Mouse (Mus musculus) T-cell, adult 2 months (primary cell): ENCODE measurements at regions not wholly inside any gene's neighbourhood (a gene's known extent, or its start where the extent isn't known, plus 50 kb on each side); places are given as distances from the start of the nearest gene placed in this dataset.
A peak's percentile ranks its signal among the peaks of the same experiment; 100 is the strongest.
"Not testable (repeated sequence)": the region's sequence is repeated elsewhere in the genome, so short reads cannot be mapped to it uniquely, and the experiment has no call there.

ENCODE experiments used
- DNase-seq: peaks from one replicate; pipeline ENCODE4 v3.0.0; 2022; ENCODE audit warnings: low spot score

DNA sequence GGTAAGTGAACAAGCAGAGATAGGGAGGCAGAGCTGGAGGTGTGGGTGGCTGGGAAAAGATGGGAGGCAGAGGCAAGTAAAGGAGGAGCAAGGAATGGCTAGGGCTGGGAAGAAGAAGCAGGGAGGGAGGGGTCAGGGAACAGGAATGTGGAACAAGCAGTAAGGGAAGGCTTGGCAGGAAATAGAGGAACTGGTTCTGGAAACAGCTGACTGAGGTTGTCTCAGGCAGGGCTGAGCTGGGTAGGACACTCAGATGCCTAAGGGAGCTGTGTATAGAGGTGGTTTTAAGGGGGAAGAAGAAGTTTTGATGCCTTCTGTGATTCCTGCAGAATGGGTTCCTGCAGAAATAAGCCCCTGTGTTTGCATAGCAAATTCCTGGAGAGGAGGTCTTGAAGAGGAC, 92.7 kb downstream of the Nucb2 start:
- DNase-seq, result no peak

DNA sequence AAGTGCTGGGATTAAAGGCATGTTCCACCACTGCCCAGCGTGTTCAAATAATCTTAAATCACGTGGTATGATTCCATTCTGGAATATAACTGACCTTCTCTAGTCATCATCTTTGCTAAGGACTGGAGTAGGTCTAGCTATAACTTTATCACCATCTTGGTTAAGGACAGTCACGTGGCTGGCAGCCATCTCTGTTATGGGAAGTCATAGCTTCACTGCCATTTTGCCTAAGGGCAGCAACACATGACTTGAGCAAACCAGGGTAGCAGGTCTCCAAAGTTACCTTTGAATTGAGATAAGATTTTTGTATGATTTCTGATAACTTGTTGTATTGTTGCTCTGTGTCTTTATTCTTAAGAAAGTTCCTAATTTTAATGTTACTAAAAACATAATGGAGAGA, 96.2 kb downstream of the Nucb2 start:
- DNase-seq, result no peak

DNA sequence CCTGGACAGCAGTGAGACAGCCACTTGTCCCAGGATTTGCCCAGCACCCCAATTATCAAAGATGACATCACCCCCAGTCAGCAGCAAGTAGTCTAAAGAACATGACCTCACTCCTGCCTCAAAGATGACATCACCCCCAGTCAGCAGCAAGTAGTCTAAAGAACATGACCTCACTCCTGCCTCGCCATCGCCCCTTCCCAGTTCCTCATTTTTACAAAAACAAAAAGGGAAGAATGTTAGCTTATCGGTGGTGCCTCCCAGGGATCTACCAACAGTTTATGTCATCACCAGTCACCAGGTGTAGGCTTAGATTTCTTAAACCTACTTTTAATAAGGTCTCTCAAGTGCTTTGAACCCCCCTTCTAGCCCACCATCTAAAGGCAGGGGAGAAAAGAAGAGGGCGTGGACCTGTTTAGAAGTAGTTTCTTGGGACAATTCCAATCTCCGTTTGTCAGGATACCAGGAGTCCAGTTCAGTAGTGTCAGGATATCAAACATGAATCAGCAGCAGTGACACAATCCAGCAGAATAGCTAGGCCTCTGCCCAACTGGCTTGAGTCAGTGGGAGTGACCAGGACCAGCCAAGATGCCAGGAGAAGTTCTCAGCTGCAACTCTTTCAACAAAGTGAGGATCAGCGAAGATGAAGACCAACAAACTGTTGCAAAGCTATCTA, 99.1 kb downstream of the Nucb2 start:
- DNase-seq, result no peak

DNA sequence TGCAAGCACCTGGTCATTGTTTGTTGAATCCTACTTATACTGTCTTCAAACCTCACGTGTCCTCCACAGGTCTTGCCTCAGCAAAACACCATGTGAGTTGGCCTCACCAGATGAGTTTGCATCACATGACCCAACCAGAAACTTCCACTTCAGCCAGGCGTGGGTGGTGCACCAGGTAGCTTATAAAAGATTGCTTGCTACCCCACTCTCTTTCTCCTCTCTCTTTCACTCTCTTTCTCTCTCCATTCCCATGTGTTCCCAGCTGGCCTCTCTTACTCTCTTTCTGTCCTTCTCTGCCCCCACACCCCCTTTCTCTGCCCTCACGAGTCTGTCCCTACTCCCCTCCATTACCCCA, 99.6 kb downstream of the Nucb2 start:
- no peak for DNase-seq

DNA sequence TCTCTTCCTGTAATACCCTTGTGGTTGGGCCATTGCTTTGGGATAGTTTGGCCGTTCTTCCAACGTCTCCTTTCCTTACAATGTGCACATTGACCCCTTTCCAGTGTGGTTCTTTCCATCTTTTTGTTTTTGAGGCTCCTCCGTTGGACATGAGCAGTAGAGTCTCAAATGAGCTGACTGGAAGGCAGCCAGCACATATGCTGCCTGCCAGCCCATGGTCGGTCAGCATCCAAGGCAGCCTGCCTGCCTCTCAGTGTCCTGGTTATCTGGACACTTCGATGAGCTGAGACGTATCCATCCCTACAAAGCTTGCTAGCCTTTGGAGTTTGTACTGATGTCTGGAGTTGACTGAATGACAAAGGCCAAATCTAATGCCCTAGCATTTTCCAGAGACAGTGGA, 102.1 kb downstream of the Nucb2 start:
- no peak for DNase-seq

DNA sequence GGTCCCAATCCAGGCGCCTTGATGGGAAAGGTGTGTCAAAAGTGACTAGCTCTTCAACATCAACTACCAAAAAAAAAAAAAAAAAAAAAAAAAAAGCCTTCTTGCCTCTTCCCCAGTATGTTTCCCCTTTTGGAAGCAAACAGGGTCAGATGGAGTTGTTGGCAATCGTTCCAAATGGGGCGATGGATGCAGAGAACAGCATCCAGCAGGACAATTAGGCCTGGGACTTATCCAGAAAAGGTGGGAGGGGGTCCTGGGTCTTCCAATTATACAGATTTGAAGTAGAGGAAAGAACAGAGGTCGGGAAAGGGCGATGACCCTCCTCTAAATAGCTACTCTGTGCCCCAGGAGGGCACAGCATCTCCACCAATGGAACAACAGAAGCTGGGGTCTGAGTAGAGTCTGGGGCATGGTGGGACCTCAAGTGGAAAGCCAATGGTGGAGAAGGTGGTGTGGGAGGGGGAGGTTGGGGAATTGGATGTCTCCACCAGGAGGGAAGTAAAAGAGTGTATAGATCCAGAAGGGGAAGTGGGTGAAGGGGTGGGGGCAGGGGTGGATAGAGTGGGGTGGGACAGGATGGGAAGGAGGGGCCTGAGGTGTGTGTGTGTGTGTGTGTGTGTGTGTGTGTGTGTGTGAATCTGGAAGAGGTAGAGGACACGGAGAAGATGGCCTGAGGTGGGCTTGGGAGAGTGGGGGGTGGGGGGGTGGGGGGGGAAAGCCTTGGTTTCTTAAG, 102.7 kb downstream of the Nucb2 start:
- DNase-seq, result no peak

DNA sequence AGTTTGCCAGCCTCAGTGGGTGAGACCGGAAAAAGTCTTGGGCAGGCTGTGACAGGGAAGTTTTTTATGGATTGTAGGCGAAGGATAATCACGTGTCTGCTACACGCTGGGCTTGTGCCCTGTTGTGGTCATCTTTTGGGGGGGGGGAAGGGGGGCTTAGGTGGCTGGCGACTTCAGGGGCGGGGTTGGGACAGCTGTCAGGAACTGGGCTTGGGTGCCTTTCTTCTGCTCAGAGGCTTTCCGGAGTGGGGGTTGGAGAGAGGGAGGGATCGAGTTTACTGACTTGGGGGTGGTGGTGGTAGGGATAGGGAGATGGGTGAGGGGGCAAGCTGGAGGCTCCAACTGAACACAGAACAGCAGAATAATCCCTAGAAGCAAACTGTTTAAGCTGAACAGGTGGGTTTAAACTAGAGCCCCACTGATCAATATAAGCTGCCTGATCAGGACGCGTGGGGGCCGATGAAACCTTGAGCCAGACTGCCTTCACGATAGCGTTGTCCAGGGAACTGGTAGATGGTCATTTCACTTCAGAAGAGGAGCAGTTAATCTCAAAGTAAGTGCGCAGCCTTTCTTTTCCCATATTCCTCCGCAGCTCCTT, 103.6 kb downstream of the Nucb2 start:
- no peak for DNase-seq

DNA sequence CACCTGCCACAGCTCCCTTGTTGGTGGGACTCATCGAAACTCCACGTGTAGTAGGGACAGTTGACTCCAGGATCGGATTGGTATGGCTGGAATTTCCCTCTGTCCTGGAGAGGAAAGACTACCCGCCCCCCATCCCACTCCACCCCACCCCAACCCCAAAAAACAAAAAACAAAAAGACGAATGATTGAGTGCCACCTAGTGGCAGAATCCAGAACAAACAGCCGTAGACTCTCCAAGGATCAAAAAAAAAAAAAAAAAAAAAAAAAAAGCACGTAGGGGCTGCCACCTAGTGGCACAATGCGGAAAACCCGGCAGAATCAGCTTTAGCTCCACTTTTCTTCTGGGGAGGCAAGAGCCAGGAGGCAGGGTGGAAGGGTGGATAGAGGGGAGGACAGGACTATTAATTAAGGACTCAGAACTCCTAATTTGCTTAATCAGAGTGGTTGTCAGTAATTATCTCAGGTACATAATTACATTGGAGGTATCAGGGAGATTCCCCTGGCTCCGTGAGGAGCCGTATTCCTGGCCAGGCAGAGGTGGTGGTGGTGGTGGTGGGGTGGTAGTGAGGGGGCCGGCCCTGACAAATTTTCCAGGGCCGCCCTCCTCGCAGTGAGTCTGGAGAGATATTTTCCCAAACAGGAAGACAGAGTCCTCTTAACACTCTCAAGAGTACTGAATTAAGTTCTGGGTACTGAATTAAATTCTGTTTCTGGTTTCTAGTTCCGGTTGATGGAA, 104.3 kb downstream of the Nucb2 start:
- peak; percentile 25 for DNase-seq

DNA sequence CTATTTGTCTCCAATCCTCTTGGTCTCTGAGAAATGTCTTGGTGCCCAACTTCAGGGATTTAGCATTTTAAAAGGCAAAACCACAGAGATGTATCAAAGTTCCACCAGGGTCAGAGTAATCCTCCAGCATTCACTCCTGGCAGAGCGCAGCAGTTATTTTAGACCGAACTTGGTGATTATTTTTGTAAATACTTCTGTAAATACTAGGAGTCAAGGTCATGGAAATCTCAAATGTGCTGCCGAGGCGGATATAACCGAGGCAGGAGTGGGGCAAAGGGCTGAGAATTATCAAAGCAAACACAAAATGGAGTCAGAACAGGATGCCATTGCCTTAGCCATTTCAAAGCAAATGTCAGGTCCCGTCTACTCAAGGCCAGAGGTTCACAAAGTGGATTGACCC, 105.2 kb downstream of the Nucb2 start:
- no peak for DNase-seq

DNA sequence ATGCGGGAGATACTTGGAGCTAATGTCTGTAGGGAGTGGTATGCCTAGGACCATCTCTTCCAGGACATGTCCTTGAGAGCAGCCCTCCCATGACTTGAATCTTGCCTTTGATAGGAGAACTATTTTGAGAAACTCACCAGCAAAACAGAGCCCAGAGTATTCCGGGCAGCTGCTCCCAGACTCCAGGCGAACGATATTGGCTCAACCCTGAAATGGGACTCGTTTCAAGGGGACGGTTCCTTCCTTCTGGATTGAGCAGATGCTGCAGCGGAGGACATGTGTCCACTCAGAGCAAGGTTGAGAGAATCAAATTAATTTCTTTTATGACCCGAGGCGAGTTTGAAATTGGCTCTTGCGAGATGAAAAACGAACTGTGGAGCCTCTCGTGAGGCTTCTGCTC, 105.7 kb downstream of the Nucb2 start:
- DNase-seq, result no peak

DNA sequence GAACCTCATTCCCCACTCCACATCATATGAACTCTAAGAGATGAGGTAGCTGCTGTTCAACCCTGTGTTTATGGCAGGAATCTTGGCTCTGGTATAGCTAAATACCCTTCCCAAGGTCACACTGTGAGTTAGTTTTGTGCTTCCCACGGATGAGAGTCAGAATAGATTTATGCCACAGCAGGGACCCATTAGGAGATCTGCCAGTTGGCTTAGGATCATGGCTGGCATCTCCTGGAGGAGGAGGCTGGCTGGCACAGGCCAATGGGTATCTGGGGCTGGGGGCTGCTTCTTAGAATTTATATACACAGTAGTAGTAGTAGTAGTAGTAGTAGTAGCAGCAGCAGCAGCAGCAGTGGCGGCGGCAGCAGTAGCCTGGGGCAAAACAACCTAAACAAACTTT, 111.8 kb downstream of the Nucb2 start:
- no peak for DNase-seq

DNA sequence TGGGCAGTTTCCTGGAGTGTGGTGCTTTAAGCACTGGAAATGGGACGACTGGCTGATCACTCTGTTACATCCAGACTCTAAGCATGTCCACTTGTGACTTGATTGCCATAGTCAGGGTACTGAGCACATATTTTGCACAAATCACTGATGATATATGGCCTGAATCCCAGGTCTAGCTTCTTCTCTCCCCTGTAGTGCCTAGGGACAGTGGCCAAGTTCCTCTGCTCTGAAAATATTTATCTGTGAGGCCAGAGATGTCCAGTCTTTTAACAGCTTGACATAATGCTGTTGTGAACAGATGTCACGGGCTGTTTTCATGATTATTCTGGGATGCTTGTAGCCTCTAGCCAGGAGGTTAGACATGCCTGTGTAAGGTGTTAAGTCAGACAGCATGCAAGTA, 115.5 kb downstream of the Nucb2 start:
- DNase-seq, result no peak

DNA sequence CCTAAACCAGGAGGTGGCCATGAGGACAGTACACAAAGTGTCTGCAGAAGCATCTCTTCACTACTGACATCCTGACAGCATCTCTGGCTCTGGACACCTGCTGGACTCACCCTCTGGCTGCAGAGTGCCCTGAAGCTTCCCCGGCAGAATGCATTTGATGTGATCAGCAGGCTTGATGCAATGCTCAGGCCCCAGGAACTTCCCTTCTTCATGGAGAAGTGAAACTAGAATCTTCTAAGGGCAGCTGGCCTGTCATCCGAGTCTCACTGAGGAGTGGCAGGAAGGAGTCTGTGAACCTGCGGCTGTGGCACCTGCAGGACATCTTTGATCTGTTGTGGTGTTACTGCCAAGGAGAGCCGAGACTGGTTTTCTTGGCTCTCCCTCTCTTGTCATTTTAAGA, 116.2 kb downstream of the Nucb2 start:
- no peak for DNase-seq

DNA sequence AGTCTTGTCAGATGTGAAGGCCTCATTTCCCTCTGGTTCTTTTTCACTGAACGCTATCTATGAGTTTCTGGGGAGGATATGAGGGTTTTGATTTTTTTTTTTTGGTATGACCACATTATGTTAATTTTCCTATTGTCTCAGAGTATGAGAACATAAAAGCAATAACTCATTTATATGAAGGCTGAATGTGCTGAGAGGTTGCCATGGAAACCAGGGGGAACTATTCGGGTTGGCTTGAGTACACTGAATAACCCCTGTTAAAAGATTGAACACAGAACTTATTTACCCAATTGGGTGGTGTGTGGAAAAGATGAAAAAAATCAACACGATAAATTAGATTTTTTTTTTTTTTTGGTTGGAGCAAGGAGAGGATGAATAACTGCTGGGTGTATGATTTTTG, 129.0 kb downstream of the Nucb2 start:
- DNase-seq, result no peak

DNA sequence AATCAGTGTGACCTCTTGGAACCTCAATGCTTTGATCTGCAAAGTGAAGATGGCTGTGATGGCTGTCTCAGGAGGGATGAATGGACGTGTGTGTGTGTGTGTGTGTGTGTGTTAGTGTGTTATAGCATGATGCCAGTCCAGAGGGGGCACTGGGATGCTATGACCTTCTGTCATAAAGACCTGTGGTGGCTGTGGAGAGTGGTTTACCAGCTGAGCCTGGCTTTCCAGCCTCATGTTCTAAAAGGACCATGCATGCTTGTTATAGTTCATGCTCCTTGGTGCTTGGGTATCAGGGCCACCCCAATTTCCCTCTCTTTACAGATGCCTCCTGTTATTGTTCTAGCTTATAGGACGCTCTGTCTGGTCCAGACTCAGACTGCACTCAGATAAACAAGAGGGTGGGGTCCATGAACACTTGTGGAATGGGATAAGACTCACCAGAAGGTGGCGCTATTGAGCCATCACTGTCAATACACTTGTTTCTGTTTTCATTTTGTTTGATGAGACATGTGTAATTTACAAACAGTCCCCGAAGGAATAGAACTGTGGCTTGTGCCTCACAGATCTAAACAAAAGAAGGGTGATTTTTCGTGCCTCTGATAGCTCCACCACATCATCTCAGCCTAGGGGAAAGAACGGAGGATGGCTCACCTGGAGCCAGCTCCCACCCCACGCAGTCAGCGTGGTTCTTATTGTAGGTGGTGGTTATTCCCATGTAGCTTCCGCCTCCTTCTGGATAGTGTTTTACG, 140.9 kb downstream of the Nucb2 start:
- DNase-seq, result peak; percentile 6

DNA sequence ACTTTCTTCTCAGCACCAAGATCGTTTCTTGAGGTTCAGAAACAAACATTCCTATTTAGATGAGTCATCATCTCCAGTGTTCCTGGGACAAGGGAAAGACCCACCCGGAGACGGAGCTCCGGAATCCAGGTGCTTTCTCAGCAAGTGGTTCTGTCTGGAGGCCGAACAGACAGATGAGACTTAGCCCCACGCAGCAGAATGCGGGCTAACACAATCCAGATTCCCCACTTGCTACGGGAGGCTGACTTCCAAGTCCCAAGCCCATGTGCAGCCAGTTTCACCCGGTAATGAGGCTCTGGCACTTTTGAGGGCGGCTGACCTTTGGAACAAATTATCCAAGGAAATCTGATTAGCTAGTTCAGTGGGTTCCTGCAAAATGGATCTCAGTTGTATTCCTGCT, 150.3 kb downstream of the Nucb2 start:
- DNase-seq, result no peak

DNA sequence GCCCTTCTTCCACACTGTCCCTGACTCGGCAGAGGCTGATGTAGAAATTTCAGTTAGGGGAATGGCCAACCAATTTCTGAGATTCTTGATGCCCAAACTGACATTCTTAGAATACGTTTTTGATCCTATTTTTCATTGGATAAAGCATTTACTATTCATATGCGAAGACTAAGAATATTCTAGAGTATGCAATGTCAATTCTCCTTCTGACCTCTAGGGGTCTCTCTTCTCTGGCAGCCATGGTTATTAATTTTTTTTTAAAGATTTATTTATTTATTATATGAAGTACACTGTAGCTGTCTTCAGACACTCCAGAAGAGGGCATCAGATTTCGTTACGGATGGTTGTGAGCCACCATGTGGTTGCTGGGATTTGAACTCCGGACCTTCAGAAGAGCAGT, 152.9 kb downstream of the Nucb2 start:
- DNase-seq, result not testable (repeated sequence)

DNA sequence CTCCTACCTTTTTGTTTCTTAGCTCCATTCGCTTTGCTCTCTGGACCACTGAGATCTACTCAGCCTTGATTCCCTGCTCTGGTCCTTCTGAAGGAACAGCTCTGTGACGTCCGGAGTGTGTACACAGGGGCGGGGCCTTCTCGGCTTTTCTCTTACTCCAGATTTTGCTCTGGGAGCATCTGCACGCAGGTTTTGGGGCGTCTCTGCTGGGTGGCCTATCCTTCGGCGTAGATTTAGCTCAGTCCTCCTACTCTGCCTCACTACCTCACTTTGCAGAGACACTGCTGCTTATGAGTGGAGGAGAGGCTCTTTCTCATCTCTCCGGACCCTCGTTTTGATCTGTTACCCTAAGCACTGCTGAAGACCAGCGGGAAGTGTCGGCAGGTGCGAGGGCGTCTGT, 161.4 kb downstream of the Nucb2 start:
- no peak for DNase-seq

DNA sequence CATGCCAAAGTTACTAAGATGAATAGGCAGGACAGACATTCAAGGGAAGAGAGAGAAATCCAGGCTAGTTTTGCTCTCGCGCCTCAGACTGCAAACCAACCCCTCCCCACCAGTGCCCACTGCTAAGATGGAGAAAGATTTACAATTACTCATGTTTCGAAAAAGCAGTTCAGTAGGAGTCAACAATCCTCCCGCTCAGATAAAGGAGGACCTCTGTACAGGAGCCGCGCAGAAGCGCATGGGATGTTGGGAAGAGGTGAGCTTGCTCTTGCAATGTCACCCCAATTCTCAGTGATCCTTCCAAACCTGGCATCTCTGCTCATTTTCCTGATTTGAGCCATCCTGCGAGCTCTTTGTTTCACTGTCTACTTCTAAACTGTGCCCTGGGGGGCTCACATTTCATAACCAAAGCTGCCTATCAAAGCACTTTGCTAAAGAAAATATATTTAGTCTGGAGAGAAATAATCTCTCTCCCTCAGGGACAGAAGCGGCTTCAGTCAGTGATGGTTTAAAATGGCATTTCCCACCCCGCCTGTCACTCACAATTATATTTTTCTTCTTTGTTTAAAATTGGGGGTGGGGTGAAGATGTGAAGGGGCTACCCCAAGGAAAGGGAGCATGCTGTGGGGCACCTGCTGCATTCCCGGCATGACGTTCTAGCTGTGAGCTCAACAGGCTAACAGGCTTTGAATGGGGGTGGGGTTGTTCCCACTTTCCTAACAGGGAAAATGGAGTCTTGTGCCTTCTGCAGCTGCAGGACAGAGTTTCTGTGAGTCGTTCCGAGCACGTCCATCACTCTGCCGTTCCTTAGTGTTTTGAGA, 170.2 kb downstream of the Nucb2 start:
- DNase-seq, result no peak

DNA sequence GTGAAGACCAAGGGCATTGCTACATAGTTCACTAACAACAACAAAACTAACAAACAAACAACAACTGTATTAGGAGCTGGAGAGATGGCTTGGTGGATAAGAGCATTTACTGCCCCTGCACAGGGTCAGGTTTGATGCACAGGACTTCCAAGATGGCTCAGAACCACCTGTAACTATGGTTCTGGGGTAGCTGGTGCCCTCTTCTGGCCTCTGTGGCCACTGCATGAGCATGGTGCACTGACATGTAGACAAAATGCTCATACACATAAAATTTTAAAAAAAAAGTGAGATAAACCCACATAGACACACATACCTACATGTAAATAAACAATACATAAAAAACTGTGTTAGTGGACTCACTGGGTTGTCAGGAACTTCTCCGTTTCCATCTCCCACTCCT, 172.5 kb downstream of the Nucb2 start:
- DNase-seq, result no peak

DNA sequence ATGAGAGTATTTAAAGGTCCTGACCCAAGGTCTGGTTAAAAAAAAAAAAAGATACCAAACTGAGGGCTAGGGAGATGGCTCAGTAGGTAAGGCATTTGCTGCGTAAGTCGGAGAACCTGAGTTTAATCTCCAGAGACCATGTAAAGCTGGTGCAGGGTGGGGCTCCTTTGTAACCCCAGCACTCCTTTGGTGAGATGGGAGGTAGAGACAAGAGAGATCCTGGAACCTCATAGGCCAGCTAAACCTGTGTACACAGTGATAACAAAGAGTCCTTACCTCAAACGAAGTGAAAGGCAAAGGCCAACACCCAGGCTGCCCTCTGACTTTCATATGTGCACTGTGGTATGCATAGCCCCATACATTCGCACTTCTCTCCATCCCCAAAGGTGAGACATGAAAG, 175.0 kb downstream of the Nucb2 start:
- no peak for DNase-seq
